Mouse (Mus musculus): Measurements from ENCODE around the gene Hagh. TPM values are rescaled to one million over a fixed set of nuclear protein-coding genes. Genes with fewer than 3 reads are reported as not detected.

Hagh gene
- polyA plus RNA-seq, 1 experiment from 2014 or later: 86.9 TPM

DNA sequence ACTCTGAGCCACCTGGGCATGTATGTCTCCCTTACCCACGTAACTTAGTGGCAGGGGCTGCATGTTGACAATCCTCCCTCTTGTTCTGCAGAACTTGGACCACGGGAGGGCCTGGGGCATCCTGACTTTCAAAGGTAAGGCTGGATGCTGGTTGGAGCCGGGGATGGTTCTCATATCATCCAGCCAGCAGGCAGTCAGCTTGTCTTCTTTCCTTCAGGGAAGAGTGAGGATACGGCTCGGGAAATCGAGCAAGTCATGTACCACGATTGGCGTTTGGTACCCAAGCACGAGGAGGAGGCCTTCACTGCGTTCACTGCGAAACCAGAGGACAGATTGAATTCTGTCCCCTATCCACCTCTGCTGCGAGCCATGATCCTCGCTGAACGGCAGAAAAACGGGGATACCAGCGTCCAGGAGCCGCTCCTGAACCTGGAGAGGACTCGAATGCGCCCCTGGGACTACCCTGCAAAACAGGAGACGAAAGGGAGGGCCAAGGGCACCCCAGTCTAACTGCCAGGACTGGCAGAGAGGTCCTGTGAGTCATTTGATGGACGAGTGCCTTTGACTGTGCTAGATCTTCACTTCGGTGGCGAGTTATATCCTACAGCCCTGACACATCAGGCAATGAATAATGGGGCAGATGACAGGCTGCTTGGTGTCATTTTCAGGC is 55.8 kb downstream of the Hagh start:
- Histone ChIP-seq H3K4me1 (ENCODE audit: control insufficient read depth, insufficient read depth, low read depth, low read length) (peaks cover 41% of the 10 kb centered on the region), H3K4me3 (ENCODE audit: low read length) (peak overlapping the region; percentile 73), H3K27me3 (replicated peaks; ENCODE audit: control insufficient read depth, insufficient read depth, low read length) (no peaks in the 10 kb centered on the region), H3K9me3 (ENCODE audit: control insufficient read depth, low read length) (no peaks in the 10 kb centered on the region), H3K4me2 (ENCODE audit: low read length) (peak overlapping the region; percentile 97), H3K27ac (ENCODE audit: low read depth, low read length) (peak overlapping the region; percentile 88), H3K36me3 (ENCODE audit: control insufficient read depth, insufficient read depth, low read length) (peaks cover 57% of the 10 kb centered on the region), H3K9ac (ENCODE audit: low read depth, low read length) (peak overlapping the region; percentile 90)
- ATAC-seq: no peak
- WGBS: 7% methylated on average over 23 of the region's 23 CpGs

DNA sequence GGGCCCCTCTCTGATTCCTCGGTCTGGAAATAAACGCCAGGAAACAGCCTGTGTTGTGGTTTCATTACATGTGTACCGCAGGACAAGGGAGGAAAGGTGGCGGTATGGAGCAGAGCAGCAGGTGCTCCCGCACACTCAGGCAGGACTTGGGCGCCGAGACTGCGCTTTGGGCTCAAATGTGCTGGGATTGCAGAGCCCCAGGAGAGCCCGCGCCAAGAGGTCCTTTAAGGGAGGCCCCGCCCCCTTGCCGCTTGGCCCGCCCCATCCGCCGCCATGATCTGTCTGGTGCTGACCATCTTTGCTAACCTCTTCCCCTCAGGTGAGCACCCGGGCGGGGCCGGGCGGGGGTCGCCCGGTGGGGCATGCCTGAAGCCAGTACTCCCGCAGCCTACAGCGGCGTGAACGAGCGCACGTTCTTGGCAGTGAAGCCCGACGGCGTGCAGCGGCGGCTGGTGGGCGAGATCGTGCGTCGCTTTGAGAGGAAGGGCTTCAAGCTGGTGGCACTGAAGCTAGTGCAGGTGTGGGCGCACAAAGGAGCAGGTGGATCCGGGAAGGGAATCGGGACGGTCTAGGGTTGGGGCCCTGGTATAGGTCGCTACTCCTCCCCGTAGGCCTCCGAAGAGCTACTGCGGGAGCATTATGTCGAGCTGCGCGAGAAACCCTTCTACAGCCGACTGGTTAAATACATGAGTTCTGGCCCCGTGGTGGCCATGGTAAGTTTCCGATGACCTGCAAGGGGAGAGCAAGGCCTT is 56.5 kb downstream of the Hagh start, which contains the start of gene Nme3:
Gene Nme3 (plus strand): TSS at position 260 of the 752 bp plus-strand sequence.
- Histone ChIP-seq H3K9ac (ENCODE audit: low read depth, low read length) (peak within 1 kb of the TSS; percentile 90), H3K27ac (ENCODE audit: low read depth, low read length) (peak within 1 kb of the TSS; percentile 88), H3K36me3 (ENCODE audit: control insufficient read depth, insufficient read depth, low read length) (peaks cover 57% of the 10 kb centered on the region), H3K4me2 (ENCODE audit: low read length) (peak within 1 kb of the TSS; percentile 97), H3K27me3 (replicated peaks; ENCODE audit: control insufficient read depth, insufficient read depth, low read length) (no peaks in the 10 kb centered on the region), H3K4me3 (ENCODE audit: low read length) (peak within 1 kb of the TSS; percentile 73), H3K4me1 (ENCODE audit: control insufficient read depth, insufficient read depth, low read depth, low read length) (peaks cover 41% of the 10 kb centered on the region), H3K9me3 (ENCODE audit: control insufficient read depth, low read length) (no peaks in the 10 kb centered on the region)
- ATAC-seq: peak; percentile 72
- 1% methylated on average over 47 of the region's 50 CpGs for WGBS

DNA sequence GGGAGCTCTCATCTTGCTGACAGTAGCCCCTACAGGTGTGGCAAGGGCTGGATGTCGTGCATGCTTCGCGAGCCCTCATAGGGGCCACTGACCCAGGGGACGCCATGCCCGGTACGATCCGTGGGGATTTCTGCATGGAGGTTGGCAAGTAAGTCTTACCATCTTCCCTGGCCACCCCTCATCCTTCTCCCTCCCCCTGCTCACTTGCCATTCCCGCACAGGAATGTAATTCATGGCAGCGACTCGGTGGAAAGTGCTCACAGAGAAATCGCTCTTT is 57.0 kb downstream of the Hagh start:
- Histone ChIP-seq H3K4me2 (ENCODE audit: low read length) (peak overlapping the region; percentile 97), H3K27ac (ENCODE audit: low read depth, low read length) (peak overlapping the region; percentile 88), H3K9ac (ENCODE audit: low read depth, low read length) (peak overlapping the region; percentile 90), H3K36me3 (ENCODE audit: control insufficient read depth, insufficient read depth, low read length) (peaks cover 60% of the 10 kb centered on the region), H3K4me1 (ENCODE audit: control insufficient read depth, insufficient read depth, low read depth, low read length) (peaks cover 41% of the 10 kb centered on the region), H3K4me3 (ENCODE audit: low read length) (peak overlapping the region; percentile 73), H3K27me3 (replicated peaks; ENCODE audit: control insufficient read depth, insufficient read depth, low read length) (no peaks in the 10 kb centered on the region), H3K9me3 (ENCODE audit: control insufficient read depth, low read length) (no peaks in the 10 kb centered on the region)
- no peak for ATAC-seq
- 19% methylated on average over 11 of the region's 11 CpGs for WGBS

DNA sequence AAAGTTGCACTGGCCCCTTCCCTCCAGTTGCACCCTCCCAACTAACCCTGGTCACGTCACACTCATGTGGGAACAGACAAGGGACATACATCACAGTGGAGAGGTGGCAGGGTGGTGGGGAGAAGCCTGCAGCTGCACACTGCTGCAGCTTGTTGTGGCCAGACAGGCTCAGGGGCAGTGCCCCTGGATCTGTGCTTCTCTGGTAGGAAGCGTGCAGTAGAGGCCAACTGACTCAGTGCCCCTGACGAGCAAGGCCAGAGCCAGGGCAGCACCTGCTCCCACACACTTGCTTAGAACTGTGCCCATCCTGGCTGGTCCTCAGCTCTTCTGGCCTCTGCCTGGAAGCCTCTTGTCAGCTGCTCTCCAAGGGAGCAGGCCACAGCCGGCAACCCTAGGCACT is 57.7 kb downstream of the Hagh start:
- Histone ChIP-seq H3K27me3 (replicated peaks; ENCODE audit: control insufficient read depth, insufficient read depth, low read length) (no peaks in the 10 kb centered on the region), H3K36me3 (ENCODE audit: control insufficient read depth, insufficient read depth, low read length) (peaks cover 61% of the 10 kb centered on the region), H3K9me3 (ENCODE audit: control insufficient read depth, low read length) (no peaks in the 10 kb centered on the region), H3K9ac (ENCODE audit: low read depth, low read length) (peak overlapping the region; percentile 47), H3K27ac (ENCODE audit: low read depth, low read length) (no peak overlapping the region), H3K4me3 (ENCODE audit: low read length) (peak overlapping the region; percentile 73), H3K4me2 (ENCODE audit: low read length) (peak overlapping the region; percentile 97), H3K4me1 (ENCODE audit: control insufficient read depth, insufficient read depth, low read depth, low read length) (peaks cover 41% of the 10 kb centered on the region)
- 65% methylated on average over 4 of the region's 4 CpGs for WGBS
- ATAC-seq: no peak

DNA sequence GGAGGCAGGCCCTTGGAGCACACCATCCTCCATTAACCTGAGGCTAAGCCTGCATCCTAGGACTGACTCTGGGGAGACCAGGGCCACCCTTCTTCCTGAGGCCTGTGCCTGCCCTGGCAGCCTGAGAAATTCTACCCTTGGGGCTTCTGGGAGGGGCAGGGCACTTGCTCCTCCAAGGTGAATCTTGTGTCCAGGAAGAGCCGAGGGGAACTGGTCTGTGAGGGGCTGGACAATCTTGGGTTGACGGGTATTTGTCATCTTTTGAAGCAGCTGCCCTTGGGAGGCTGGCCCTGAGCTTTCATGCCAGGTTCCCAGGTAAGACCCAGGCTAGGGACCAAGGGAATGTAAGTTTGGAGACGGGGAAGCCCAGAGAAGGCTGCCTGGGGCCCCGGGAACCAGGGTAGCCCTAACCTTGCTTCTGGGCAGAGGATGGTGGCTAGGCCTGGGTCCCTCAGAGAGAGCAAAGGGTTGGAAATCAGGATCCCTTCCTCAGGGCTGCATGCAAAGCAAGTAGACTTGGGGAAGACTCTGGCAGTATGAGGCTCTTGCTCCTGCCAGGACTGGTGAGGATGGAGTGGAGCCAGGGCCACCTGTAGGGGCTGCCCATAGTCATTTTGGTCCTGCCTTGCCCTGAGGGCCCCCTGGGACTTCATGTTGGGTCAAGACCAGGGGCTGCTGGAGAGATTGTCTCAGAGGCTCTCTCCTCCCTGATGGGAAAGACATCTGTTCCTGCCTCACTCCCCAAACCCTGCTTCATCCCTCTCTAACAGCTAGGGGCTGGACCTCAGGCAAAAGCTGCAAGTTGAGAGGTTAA is 58.3 kb downstream of the Hagh start:
- Histone ChIP-seq H3K9ac (ENCODE audit: low read depth, low read length) (peak overlapping the region; percentile 47; the same call in 1 of the 2 replicates), H3K36me3 (ENCODE audit: control insufficient read depth, insufficient read depth, low read length) (peaks cover 58% of the 10 kb centered on the region), H3K27me3 (replicated peaks; ENCODE audit: control insufficient read depth, insufficient read depth, low read length) (no peaks in the 10 kb centered on the region), H3K4me3 (ENCODE audit: low read length) (no peak overlapping the region), H3K4me1 (ENCODE audit: control insufficient read depth, insufficient read depth, low read depth, low read length) (peaks cover 37% of the 10 kb centered on the region), H3K4me2 (ENCODE audit: low read length) (no peak overlapping the region), H3K27ac (ENCODE audit: low read depth, low read length) (no peak overlapping the region), H3K9me3 (ENCODE audit: control insufficient read depth, low read length) (no peaks in the 10 kb centered on the region)
- 86% methylated on average over 4 of the region's 4 CpGs for WGBS
- ATAC-seq: no peak

DNA sequence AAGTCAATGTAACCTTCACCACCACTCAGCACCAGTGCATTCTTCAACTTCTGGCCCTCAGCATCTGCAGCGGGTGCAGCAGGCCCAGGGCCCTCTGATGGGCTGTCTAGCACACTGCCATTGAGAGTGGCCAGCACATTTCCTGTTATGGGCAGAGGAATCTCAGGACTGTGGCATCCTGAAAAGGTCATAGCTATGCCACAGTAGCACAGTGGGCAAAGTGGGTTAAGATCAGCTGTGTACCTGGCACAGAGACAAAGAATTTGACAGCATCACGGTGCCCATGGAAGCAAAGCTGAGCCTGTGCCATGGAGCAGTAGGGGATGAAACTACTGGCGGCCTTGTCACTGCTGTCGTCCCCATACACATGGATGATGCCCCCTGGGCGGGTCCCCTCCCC is 59.2 kb downstream of the Hagh start:
- Histone ChIP-seq H3K27ac (ENCODE audit: low read depth, low read length) (no peak overlapping the region), H3K9me3 (ENCODE audit: control insufficient read depth, low read length) (no peaks in the 10 kb centered on the region), H3K9ac (ENCODE audit: low read depth, low read length) (no peak overlapping the region), H3K36me3 (ENCODE audit: control insufficient read depth, insufficient read depth, low read length) (peaks cover 62% of the 10 kb centered on the region), H3K4me3 (ENCODE audit: low read length) (no peak overlapping the region), H3K27me3 (replicated peaks; ENCODE audit: control insufficient read depth, insufficient read depth, low read length) (no peaks in the 10 kb centered on the region), H3K4me2 (ENCODE audit: low read length) (no peak overlapping the region), H3K4me1 (ENCODE audit: control insufficient read depth, insufficient read depth, low read depth, low read length) (peaks cover 28% of the 10 kb centered on the region)
- no peak for ATAC-seq
- 78% methylated on average over 5 of the region's 5 CpGs for WGBS

DNA sequence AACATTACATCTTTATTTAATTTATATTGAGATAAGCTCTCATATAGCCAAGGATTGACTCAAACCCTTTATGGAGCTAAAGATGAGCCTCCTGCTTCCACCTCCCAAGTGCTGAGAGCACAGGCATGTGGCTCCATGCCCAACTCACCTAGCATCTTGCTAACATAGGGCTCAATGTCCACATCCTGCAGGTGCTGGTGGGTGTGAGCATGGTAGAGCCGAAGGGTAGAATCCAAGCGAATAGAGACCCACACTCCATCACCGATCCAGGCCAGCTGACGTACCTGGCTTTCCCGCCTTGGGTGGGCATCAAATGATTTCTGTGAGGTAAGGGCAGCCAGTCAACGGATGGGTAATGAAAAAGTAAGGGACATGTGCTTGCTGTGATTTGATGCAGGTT is 60.1 kb downstream of the Hagh start:
- Histone ChIP-seq H3K27ac (ENCODE audit: low read depth, low read length) (no peak overlapping the region), H3K36me3 (ENCODE audit: control insufficient read depth, insufficient read depth, low read length) (peaks cover 69% of the 10 kb centered on the region), H3K4me2 (ENCODE audit: low read length) (no peak overlapping the region), H3K4me3 (ENCODE audit: low read length) (no peak overlapping the region), H3K9ac (ENCODE audit: low read depth, low read length) (no peak overlapping the region), H3K4me1 (ENCODE audit: control insufficient read depth, insufficient read depth, low read depth, low read length) (peaks cover 25% of the 10 kb centered on the region), H3K27me3 (replicated peaks; ENCODE audit: control insufficient read depth, insufficient read depth, low read length) (no peaks in the 10 kb centered on the region), H3K9me3 (ENCODE audit: control insufficient read depth, low read length) (no peaks in the 10 kb centered on the region)
- 94% methylated on average over 6 of the region's 6 CpGs for WGBS
- ATAC-seq: no peak

DNA sequence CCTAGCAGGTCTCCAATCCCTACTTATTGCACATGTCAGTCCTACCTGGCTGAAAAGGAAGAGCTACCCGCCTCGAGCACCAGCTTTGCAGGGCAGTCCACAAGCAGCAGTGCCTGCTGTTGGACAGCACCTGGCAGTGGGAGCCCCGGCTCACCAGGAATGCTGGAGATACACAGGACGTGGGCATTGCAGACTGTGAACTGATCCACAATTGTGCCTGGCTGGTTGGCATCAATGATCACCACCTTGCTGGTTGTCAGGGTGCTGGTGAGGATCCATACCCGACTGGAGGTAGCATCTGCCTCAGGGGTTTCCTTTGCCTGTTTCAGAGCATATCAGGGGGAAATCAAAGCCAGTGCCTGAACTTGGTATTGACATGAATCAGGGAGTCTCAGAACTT is 62.2 kb downstream of the Hagh start:
- ATAC-seq: no peak
- H3K9ac ChIP-seq (ENCODE audit: low read depth, low read length): no peak overlapping the region
- no peaks in the 10 kb centered on the region for H3K27me3 ChIP-seq (replicated peaks; ENCODE audit: control insufficient read depth, insufficient read depth, low read length)
- WGBS: 92% methylated on average over 5 of the region's 5 CpGs
- no peak overlapping the region for H3K4me3 ChIP-seq (ENCODE audit: low read length)
- peaks cover 13% of the 10 kb centered on the region for H3K4me1 ChIP-seq (ENCODE audit: control insufficient read depth, insufficient read depth, low read depth, low read length)
- no peaks in the 10 kb centered on the region for H3K9me3 ChIP-seq (ENCODE audit: control insufficient read depth, low read length)
- H3K27ac ChIP-seq (ENCODE audit: low read depth, low read length): no peak overlapping the region
- H3K4me2 ChIP-seq (ENCODE audit: low read length): no peak overlapping the region
- peaks cover 87% of the 10 kb centered on the region for H3K36me3 ChIP-seq (ENCODE audit: control insufficient read depth, insufficient read depth, low read length)

Measured in hindbrain, embryonic 16.5 days (tissue).